Mouse (Mus musculus) cerebellum, adult 8-10 months (tissue): ENCODE measurements around the gene Fasl.

Experiments
- DNase-seq: peaks from one replicate; pipeline ENCODE4 v3.0.0; 2022

Gene Fasl

DNA sequence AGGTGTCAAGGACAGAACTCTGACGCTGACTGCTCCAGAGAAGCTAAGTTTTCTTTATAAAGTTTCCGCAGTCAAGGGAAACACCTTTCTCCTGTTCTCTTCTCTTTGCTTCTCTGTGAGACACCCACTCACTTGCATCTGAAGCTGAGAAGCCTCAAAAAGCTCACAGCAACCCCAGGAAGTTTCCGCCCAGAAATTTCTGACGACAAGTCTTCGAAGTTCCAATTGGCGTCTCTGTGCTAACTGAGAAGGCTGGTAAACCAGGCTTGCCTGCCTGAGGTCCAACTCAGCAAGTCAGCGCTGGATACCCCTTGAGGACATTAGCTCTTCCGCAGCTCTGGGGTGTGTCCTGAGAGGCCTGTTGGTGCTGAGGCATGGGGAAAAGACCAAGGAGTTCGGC lies at the start of gene Fasl:
TSS of gene Fasl (minus strand) at position 157 of the 400 bp plus-strand sequence.
- no peak for DNase-seq

- no peak for DNase-seq
These were observed 38.4 kb upstream of the Fasl start for GRCm38 (mm10) chr1:161826677-161827076.

- no peak for DNase-seq
These were observed 21.1 kb upstream of the Fasl start for GRCm38 (mm10) chr1:161809428-161809827.

GRCm38 (mm10) chr1:161808980-161809379 lies 20.7 kb upstream of the Fasl start:
- DNase-seq, result no peak

GRCm38 (mm10) chr1:161804541-161804971 lies 16.3 kb upstream of the Fasl start:
- DNase-seq, result no peak

GRCm38 (mm10) chr1:161801321-161801720 lies 13.0 kb upstream of the Fasl start:
- no peak for DNase-seq

GRCm38 (mm10) chr1:161800256-161800655 lies 12.0 kb upstream of the Fasl start:
- DNase-seq, result no peak

DNA sequence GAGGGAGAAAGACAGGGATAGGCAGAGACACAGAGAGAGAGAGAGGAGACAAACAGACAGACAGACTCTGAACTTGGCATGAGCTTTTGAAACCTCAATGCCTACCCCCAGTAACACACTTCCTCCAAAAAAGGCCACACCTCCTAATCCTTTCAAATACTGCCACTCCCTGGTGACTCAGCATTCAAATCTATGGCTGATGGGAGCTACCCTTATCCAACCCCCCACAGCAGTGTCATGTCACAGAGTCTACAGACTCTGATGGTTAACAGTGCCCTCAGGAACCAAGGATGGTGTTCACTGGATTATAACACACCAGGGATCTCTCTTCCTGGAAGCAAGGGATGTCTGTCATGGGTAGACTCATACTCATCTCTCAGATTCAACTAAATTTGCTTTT lies 11.5 kb upstream of the Fasl start:
- no peak for DNase-seq

GRCm38 (mm10) chr1:161798866-161799265 lies 10.6 kb upstream of the Fasl start:
- no peak for DNase-seq

GRCm38 (mm10) chr1:161794447-161795211 lies 6.3 kb upstream of the Fasl start:
- DNase-seq, result no peak

- no peak for DNase-seq
These were observed 5.0 kb upstream of the Fasl start for GRCm38 (mm10) chr1:161793321-161793720.

GRCm38 (mm10) chr1:161792687-161792969 lies 4.3 kb upstream of the Fasl start:
- DNase-seq, result no peak

DNA sequence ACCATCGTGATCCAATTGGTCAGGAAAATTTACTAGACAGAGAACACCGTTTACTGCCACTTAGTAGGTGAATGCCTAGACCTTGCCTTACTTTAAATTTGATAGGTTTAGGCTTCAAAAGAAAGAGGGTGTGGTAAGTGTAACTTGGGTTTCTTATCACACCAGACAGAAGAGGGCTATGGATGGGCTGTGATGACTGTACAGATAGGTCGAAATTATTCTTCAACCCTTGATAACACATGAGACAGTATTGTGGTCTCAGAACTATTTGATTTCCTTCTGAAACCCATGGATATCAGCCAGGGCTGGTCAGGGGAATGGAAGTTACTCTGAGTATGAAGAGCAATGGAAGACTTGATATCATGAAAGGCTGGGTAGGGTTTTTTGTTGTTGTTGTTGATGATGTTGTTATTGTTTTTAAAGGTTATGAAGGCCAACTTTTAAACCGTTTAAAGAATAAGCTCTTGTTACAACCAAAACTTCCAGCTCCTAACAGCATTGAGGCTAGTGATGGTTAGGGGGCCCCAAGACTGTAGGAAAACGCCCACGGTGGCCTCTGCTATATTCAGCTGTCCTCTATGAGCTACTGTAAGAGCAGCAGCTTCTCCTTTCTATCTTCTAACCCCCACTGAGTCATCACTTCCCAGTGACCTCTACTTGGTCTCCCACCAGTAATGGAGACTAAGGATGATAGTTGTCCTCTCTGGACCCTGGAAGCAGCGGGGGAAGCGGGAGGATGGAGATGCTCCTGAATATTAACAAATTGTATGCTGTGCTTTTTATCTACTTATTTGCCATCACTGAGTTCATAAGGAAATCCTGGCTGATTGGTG lies 3.8 kb upstream of the Fasl start:
- DNase-seq, result no peak

- DNase-seq, result no peak
These were observed 5.6 kb downstream of the Fasl start for GRCm38 (mm10) chr1:161782725-161783124.

DNA sequence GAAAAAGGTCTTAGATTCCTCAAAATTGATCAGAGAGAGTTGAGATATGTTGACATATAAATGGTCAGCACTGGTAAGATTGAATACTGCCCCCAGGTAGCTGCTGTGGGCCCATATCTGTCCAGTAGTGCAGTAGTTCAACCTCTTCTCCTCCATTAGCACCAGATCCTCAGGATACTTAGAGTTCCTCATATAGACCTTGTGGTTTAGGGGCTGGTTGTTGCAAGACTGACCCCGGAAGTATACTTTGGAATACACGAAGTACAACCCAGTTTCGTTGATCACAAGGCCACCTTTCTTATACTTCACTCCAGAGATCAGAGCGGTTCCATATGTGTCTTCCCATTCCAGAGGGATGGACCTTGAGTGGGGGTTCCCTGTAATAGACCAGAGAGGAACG lies 6.7 kb downstream of the Fasl start:
- DNase-seq, result no peak

- no peak for DNase-seq
These were observed 9.2 kb downstream of the Fasl start for GRCm38 (mm10) chr1:161779057-161779456.

DNA sequence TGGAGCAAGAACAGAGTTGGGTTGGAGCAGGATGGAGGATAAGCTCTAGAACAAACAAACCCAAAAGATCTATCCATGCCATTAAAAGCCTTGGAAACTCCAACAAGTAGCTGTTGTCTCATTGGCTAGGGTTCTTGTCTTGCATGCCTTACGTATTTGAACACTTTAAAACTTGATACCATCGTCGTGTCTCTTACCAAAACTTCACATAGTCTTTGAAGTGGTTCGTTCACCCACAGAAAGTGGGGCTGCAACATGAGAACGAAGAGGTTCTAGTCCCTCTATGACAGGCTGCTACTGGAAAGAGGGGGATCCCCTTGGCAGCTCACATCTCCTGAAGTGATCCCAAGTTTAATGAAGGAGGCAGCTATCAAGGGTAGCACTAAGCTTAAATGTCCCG lies 13.1 kb downstream of the Fasl start:
- DNase-seq, result no peak

GRCm38 (mm10) chr1:161771293-161771692 lies 17.0 kb downstream of the Fasl start:
- no peak for DNase-seq

DNA sequence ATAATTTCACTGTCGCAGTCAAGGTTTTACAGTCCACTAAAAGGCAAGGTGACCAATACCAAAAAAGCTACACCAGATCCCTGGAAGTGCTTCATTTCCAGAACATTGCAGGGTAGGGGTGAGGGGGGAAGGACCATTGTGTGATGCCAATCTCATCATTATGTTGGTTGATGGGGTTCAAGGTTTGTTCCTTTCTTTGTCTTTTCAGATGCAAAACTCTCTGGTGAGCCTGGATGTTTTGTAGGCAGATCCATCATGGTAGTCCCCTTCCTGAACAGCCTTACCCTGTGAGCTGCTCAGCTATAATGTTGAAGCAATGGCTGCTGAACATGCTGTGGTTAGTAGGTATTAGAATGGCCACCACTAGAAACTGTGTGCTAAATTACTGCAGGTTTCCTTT lies 19.0 kb downstream of the Fasl start:
- DNase-seq, result no peak

- DNase-seq, result no peak
These were observed 21.2 kb downstream of the Fasl start for GRCm38 (mm10) chr1:161767101-161767524.

- no peak for DNase-seq
These were observed 21.6 kb downstream of the Fasl start for GRCm38 (mm10) chr1:161766656-161767055.

- DNase-seq, result no peak
These were observed 22.4 kb downstream of the Fasl start for GRCm38 (mm10) chr1:161765932-161766331.

DNA sequence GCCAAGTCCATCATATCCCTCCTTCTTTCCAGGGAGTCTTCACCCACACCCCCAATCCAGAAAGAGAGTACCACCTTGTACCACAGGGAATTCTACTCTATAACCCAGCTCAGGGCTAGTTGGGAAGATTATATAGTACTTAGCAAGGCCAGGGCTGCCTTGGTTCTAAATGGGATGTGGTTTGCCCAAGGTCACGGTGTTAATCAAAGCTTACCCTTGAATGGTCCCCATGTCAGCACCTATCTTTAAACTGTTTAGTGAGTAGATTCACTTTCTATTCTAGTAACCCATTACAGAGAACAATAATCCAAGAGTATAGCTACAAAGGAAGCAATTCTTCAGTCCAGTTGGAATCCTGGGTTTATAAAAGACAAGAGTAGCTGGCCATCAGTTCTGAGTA lies 23.3 kb downstream of the Fasl start:
- DNase-seq, result no peak

GRCm38 (mm10) chr1:161761556-161761955 lies 26.7 kb downstream of the Fasl start:
- DNase-seq, result no peak
